ENCODE assay signal across 9 mouse cellular contexts in the genomic region with DNA sequence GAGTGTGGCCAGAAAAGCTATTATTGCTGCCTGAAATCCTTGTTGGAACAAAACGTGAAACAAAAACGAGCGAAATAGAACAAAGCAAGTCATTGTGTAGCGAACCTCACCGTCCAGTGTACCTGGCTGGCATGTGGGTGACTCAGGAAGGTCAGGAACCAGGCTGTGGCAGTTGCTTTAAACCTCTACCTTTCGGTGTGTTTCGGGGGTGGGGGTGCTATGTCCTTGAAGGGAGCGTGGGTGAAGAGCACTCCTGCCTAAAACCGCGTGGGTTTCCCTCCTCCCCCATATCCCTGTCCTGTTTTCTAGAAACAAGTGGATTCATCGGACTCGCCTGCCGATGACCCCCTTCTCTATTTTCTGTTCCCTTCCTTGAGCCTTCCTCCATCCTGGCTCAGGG.
DNase-seq lines count a peak whose midpoint lies in the region; ATAC-seq lines count a peak whose summit lies in the region.
"Had no signal": no experiment of that assay in that cellular context is flagged by ENCODE, and none has a peak within 500 bp of the region (broad histone marks: within the 10 kb centered on the region; RNA-seq: fewer than 3 reads in every experiment).

No protein-coding gene starts in this region.

- H3K4me1 ChIP-seq in forebrain, embryonic 10.5 days, result peaks cover 20% of the 10 kb centered on the region
- H3K4me1 ChIP-seq in forebrain, embryonic 13.5 days, result peaks cover 17% of the 10 kb centered on the region
- 0 out of 2 replicates have a peak, but pooled peaks cover 16% of the 10 kb centered on the region for H3K4me1 ChIP-seq in liver, embryonic 12.5 days
- no peaks in the 10 kb centered on the region; the same call in none of the 2 replicates for H3K4me1 ChIP-seq in liver, embryonic 11.5 days (replicated peaks; ENCODE audit: control insufficient read depth, insufficient read depth, low read length)
- H3K4me1 ChIP-seq in forebrain, embryonic 16.5 days (replicated peaks; ENCODE audit: control insufficient read depth, insufficient read depth, low read length), result peaks cover 18% of the 10 kb centered on the region
- H3K4me1 ChIP-seq: neural tube, embryonic 12.5 days had no signal

- no peaks in the 10 kb centered on the region for H3K36me3 ChIP-seq in forebrain, embryonic 10.5 days (replicated peaks)
- no peaks in the 10 kb centered on the region for H3K36me3 ChIP-seq in forebrain, embryonic 13.5 days (ENCODE audit: poor library complexity, severe bottlenecking)
- H3K36me3 ChIP-seq in liver, embryonic 12.5 days, result no peaks in the 10 kb centered on the region
- H3K36me3 ChIP-seq in liver, embryonic 11.5 days (ENCODE audit: control insufficient read depth, insufficient read depth, low read length), result no peaks in the 10 kb centered on the region
- H3K36me3 ChIP-seq in forebrain, embryonic 16.5 days (ENCODE audit: control insufficient read depth, insufficient read depth), result no peaks in the 10 kb centered on the region
- H3K36me3 ChIP-seq: neural tube, embryonic 12.5 days had no signal

- H3K27me3 ChIP-seq in forebrain, embryonic 10.5 days (ENCODE audit: poor library complexity, severe bottlenecking), result no peaks in the 10 kb centered on the region
- no peaks in the 10 kb centered on the region for H3K27me3 ChIP-seq in forebrain, embryonic 13.5 days
- peaks cover 6% of the 10 kb centered on the region for H3K27me3 ChIP-seq in liver, embryonic 12.5 days (replicated peaks)
- H3K27me3 ChIP-seq in liver, embryonic 11.5 days (replicated peaks; ENCODE audit: control insufficient read depth, insufficient read depth, low read length), result no peaks in the 10 kb centered on the region
- H3K27me3 ChIP-seq in forebrain, embryonic 16.5 days (replicated peaks; ENCODE audit: control insufficient read depth, insufficient read depth, low read length), result no peaks in the 10 kb centered on the region
- H3K27me3 ChIP-seq: neural tube, embryonic 12.5 days had no signal

- ATAC-seq in forebrain, embryonic 13.5 days, result no peak
- no peak for ATAC-seq in liver, embryonic 12.5 days
- ATAC-seq in liver, embryonic 11.5 days (replicated peaks; ENCODE audit: low FRiP score), result no peak
- ATAC-seq in forebrain, embryonic 16.5 days, result peak; percentile 16; the same call in 1 of the 2 replicates
- ATAC-seq in megakaryocyte progenitor cell, adult 5-6 weeks (replicated peaks; ENCODE audit: poor library complexity), result 0 out of 2 replicates have a peak, but pooled peaks have one; percentile 5

- DNase-seq in forebrain, embryonic 10.5 days (ENCODE audit: extremely low spot score, low spot score), result no peak
- no peak for DNase-seq in liver, embryonic 11.5 days (ENCODE audit: low spot score)
- no peak for DNase-seq in urinary bladder, postnatal 36 days (ENCODE audit: low spot score in 2 of 2)
- DNase-seq in layer of hippocampus, postnatal 25 days (ENCODE audit: extremely low spot score in 1 of 2, low spot score in 1 of 2), result no peak

- no peak overlapping the region for H3K9ac ChIP-seq in forebrain, embryonic 13.5 days
- H3K9ac ChIP-seq in liver, embryonic 12.5 days, result no peak overlapping the region
- no peak overlapping the region for H3K9ac ChIP-seq in liver, embryonic 11.5 days (ENCODE audit: low read depth, low read length)
- H3K9ac ChIP-seq in forebrain, embryonic 16.5 days (replicated peaks; ENCODE audit: low read depth, low read length), result no peak overlapping the region
- H3K9ac ChIP-seq: neural tube, embryonic 12.5 days had no signal

- WGBS in forebrain, embryonic 10.5 days, result 85% methylated on average over 13 of the region's 13 CpGs
- 83% methylated on average over 13 of the region's 13 CpGs for WGBS in forebrain, embryonic 13.5 days
- 53% methylated on average over 13 of the region's 13 CpGs for WGBS in liver, embryonic 12.5 days (ENCODE audit: insufficient replicate concordance)
- WGBS in liver, embryonic 11.5 days, result 57% methylated on average over 13 of the region's 13 CpGs
- 79% methylated on average over 13 of the region's 13 CpGs for WGBS in forebrain, embryonic 16.5 days

- H3K4me3 ChIP-seq in forebrain, embryonic 10.5 days, result no peak overlapping the region
- H3K4me3 ChIP-seq in forebrain, embryonic 13.5 days, result no peak overlapping the region
- no peak overlapping the region for H3K4me3 ChIP-seq in liver, embryonic 12.5 days
- H3K4me3 ChIP-seq in liver, embryonic 11.5 days (ENCODE audit: low read depth, low read length), result no peak overlapping the region
- no peak overlapping the region for H3K4me3 ChIP-seq in forebrain, embryonic 16.5 days (replicated peaks; ENCODE audit: low read length)
- H3K4me3 ChIP-seq: neural tube, embryonic 12.5 days had no signal

- no peak overlapping the region for H3K4me2 ChIP-seq in forebrain, embryonic 13.5 days
- peak overlapping the region; percentile 32 for H3K4me2 ChIP-seq in liver, embryonic 12.5 days
- no peak overlapping the region for H3K4me2 ChIP-seq in liver, embryonic 11.5 days
- no peak overlapping the region for H3K4me2 ChIP-seq in forebrain, embryonic 16.5 days (ENCODE audit: low read length)
- H3K4me2 ChIP-seq: neural tube, embryonic 12.5 days had no signal

- no peaks in the 10 kb centered on the region for H3K9me3 ChIP-seq in forebrain, embryonic 10.5 days
- H3K9me3 ChIP-seq in forebrain, embryonic 13.5 days (replicated peaks), result no peaks in the 10 kb centered on the region
- no peaks in the 10 kb centered on the region for H3K9me3 ChIP-seq in liver, embryonic 12.5 days (replicated peaks)
- no peaks in the 10 kb centered on the region for H3K9me3 ChIP-seq in liver, embryonic 11.5 days (ENCODE audit: control insufficient read depth, low read length)
- no peaks in the 10 kb centered on the region for H3K9me3 ChIP-seq in forebrain, embryonic 16.5 days (ENCODE audit: control insufficient read depth, low read length)
- H3K9me3 ChIP-seq: neural tube, embryonic 12.5 days had no signal

- H3K27ac ChIP-seq in forebrain, embryonic 10.5 days, result peak overlapping the region; percentile 32
- H3K27ac ChIP-seq in forebrain, embryonic 13.5 days, result no peak overlapping the region; the same call in 1 of the 2 replicates
- no peak overlapping the region for H3K27ac ChIP-seq in liver, embryonic 12.5 days
- H3K27ac ChIP-seq in liver, embryonic 11.5 days (ENCODE audit: low read depth, low read length), result no peak overlapping the region
- H3K27ac ChIP-seq in forebrain, embryonic 16.5 days (ENCODE audit: low read length), result no peak overlapping the region; the same call in 1 of the 2 replicates
- H3K27ac ChIP-seq: neural tube, embryonic 12.5 days had no signal

Comparison
In these comparisons a context has a peak if more than half of its experiments do, and no peak if none do; other contexts are left out.
1. ATAC-seq: peak in forebrain, embryonic 16.5 days (single experiment) and megakaryocyte progenitor cell, adult 5-6 weeks (single experiment); none in forebrain, embryonic 13.5 days (single experiment), liver, embryonic 12.5 days (single experiment) and liver, embryonic 11.5 days (single experiment).